Mouse (Mus musculus) T-helper 1 cell (primary cell): ENCODE results near the gene Rnf114.

ENCODE experiments used
- in situ Hi-C: fragments of 300-600 bp; cut with MboI, MseI; formaldehyde crosslinking; loops from one replicate; pipeline ENCODE4 v1.15.1; 2025; ENCODE audit warnings: high pct_unique_total_duplicates

The Rnf114 gene

DNA sequence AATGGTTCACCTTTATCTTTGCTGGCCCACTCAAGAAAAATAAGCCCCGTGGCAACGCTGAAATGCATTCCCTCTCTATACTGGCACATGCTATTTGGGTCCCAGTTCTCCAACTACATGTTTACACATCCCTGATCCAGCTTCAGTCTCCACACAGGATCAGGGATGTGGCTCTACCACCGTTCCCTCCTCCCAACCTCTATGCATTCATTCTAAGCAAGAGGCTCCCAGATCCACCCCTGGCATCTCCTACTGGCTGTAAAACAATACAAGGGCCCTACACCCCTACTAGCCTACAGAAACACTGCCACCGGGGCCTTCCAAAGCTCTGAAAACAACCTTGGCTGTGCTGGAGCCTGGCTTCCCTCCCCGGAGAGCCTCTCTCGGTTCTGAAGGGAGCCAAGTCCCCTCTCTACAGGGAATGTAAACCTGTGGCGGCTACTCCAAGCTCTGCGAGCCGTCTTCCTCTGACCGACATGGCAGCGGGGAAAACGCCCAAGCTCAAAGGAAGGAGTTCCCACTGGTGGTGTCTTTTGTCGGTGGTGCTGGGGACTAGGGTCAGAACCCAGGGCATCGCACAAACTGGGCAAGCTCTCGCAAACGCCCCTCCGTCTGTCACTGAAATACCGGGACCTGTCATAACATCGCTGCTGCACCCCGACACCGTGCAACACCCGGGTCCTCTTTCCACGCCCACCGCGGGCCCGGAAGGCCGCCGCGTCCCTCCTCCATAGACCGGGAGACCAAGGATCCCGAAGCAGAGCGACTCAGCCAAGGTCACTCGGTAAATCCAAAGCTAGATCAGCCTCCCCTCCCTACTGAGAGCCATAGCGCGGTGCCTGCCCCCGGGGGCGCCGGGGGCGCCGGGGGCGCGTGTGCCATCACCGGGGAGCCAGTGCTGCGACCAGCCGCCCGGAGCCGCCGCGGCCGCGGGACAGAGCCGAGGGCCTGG lies at the start of gene Rnf114:
Gene Rnf114 (plus strand): TSS at position 889 of the 952 bp plus-strand sequence.
- in situ Hi-C loops: no loop called here

DNA sequence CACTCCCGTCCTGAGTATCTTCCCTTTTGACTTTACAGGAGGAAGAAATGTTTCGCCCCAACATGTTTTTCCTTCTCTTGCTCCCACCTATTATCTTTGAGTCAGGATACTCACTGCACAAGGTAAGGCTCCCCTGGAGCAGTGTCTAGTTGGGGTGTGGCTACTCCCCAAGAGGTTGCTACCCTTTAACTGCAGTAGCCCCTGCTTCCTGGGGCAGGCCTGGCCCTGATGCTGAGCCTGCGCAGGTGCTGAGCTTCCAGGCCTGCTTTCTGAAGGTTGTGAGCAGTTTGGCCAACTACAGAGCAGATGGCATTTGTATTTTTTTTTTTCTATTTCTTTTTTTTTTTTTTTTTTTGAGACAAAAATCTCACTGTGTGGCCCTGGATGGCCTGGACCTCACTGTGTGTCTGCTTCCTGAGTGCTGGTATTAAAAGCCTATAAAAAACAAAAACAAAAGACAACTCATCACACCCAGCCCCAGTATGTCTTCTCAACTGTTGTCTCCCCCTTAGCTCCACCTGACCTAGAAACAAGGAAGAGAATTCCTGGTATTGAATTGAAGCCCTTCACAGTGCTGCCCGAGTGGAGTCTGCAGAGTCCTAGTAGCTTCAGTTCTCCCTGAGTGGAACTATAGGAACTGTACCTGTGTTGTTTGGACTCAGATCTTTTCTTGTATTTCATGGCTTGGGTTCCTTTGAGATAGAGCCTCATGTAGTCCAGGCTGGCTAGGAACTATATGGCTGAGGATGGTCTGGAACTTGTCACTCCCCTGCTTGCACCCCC lies 48.8 kb upstream of the Rnf114 start:
- in situ Hi-C loops: no loop called here

DNA sequence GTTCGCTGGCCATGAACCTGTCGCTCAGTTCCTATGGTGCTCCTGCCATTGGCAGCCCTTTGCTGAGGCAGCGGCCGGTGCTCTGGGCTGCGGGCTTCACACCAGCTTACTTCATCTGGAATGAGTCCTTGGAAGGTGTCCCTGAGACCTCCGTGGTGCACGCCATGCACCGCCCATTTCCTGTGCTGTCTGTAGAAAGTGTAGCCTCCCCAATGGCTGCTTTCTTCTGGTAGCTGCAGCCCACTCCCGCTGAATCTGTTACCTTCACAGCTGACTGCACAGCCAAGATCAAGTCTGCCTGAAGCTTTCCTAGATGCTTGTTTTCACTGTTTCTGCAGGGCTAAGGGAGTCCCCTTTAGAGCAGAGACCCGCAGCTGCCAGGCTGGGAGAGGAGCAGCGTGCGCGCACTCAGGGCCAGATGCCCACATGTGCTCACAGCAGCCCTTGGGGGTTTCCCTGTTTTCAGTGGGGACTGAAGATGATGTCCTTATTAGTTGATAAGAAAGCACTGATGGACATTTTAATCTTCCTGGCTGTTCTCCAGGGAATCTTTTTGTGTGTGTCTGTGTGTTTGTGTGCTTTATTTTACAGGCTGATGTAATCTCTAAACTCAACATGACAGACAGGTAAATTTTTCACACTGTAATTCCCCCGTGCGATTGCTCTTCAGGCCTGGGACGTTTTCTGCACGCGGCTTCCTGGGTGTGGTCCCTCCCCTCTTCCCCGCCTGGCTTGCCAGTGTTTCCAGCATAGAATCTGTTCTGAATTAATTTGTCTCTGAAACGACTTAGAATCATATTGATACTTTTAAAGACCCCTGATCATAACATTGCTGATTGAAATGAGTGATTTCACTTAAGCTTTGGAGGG lies 46.3 kb upstream of the Rnf114 start:
- in situ Hi-C loops: no loop called here

DNA sequence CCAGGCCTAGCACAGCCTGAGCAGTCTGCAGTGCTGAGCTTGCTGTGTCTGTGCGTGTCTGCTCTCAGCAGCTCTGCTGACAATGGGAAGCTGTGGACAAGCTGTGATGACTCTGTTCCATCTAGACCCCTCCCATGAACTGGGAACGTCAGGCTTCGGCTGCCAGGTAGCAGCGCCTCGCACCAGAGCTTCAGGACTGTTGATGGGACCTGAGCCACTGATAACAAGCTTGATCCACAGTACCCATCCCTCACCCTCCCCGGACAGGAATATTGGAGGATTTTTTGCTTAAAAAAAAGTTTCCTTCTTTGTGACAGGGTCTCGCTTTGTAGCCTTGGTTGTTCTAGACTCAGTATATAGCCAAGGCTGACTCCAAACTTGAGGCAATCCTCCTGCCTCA lies 45.2 kb upstream of the Rnf114 start:
- in situ Hi-C loops: no loop called here

DNA sequence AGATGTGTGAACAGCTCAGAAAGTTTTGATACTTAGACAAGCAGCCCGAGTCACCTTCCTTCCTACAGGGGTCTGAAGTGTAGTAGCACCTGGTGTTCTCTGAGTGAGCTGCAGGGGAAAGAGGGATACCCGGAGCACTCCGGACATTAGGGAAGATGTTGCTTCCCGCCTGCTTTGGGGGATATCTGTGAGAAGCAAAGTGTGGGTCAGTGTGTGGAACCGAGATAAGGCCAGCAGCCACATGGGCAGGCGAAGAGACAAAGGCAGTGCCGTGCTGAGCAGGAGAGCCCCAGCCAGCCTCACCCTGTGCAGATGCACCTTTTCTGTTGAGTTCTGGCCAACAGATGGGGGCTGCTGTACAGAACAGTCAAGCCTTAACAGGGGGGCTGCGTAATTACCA lies 44.8 kb upstream of the Rnf114 start:
- in situ Hi-C loops: no loop called here

DNA sequence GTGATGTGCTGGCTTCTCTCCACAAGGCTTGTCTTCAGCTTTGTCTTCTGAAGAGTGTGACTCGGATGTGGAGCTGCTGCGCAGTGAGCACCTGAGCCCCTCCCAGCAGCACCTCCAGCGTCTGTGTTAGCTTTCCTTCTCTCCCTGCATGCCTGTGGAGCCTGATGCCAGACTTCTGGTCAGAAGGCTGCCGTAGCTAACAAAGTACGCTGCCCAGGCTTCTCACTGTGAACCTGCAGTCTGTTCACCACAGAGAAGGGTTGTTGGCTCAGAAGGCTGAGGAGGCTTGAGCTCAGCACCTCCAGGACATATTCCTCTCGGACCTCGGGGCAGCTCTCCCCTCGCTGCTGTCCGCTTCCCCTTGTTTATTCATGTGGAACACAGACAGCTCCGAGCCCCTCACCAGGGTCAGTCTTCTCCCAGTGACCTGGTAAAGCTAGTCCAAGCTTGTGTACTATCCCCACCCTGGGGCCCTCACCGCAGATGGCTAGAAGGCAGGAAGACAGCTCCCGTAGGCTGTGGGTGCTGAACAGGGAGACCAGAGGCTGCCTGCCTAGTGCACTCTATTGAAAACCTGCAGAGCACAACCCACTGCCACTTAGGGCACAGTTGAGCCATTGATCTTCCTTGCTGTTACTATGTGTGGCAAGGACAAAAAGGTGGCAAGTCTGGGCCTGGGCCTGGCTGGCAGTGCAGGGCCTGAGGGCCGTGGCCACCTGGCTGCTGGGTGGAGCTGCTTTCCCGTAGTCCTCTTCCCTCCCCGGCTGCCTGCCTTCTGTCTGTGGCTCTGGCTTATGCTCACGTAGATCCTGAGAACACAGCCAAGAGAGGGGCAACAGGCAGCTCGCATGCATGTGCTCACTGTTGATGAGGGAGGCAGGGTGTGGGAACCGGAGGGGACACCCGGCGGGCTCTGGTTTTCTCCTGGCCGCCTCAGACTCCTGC lies 42.8 kb upstream of the Rnf114 start:
- in situ Hi-C loops: no loop called here

DNA sequence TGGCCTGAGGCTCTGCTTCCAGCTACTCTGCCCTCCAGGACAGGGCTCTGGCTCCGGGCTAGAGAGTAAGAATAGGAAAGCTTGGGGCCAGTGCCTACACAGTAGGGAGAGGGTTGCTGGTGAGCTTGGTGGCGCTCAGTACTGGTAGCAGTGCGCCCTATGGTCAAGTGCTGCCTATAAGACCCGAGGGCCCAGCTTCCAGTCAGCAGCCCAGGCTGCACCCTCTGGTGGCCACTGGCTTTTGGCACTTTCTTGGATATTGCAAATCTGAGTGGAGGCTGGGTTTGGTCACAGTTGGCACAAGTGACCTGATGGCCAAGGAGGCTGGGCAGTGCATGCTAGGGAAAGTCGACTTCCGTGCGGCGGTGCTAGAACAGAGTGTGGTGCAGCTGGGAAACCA lies 41.8 kb upstream of the Rnf114 start:
- in situ Hi-C loops: no loop called here

DNA sequence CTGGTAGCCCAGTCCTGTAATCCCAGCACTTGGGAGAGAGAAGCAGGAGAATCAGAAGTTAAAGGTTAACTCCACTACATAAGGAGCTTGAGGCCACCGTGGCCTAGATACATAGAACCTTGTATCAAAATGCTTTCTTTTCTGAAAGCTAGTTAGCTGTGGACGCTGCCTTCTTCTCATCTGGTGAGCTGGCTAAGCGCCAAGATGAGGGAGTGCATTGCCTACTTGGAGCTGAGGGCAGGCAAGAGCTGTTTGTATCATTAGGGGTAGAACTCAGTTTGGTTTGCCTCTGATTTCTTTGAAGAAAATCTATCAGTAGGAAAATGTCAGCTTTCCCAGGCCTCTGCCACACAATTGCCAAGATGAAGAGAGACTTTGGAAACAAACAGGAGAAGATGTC lies 38.6 kb upstream of the Rnf114 start:
- in situ Hi-C loops: no loop called here

DNA sequence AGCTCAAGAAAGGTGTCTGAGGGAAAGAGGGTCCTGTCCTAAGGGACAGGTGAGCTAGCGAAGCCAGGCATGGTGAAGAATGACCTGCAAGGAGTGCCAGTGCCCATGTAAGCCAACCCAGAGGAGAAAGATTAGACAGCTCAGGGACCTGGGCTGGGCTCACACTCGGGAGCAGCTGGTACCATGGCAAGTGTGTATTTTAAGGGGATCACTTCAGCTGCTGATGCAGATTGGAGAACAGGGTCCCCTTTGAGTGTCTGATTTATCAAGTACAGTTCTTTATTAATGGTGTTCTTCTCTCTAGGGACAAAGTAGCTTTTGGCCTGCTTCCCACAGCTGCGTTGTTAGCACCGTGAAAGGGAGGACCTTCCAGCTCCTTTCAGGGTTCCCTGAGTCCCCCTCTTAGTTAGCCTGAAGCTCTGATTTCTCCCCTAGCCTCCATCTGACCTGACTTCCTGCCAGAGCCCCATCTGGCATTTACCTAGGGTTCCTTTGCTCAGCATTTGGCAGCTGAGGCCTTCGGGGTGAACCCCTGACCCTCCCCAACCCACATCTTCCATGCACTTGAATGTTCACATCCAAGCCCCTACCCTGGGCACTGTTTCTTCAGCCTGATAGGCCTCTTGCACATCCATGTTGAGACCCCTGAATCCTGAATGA lies 36.0 kb upstream of the Rnf114 start:
- in situ Hi-C loops: no loop called here

DNA sequence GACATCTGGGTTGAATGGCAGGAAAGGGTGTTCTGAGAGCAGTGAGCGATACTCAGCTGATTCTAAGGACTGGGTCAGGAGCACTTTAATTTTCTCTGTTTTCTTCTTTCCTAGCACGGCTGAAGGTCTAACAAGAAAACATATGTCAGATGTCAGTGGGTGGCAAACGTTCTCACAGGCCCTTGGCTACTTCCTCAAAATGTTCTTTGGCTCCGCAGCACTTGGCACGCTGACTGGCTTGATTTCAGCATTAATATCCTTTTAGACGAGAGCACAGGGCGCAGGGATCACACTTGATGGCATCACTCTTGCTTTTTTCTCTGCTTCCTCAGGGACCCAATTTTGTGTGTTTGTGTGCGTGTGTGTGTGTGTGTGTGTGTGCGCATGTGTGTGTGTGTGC lies 35.2 kb upstream of the Rnf114 start:
- in situ Hi-C loops: no loop called here

DNA sequence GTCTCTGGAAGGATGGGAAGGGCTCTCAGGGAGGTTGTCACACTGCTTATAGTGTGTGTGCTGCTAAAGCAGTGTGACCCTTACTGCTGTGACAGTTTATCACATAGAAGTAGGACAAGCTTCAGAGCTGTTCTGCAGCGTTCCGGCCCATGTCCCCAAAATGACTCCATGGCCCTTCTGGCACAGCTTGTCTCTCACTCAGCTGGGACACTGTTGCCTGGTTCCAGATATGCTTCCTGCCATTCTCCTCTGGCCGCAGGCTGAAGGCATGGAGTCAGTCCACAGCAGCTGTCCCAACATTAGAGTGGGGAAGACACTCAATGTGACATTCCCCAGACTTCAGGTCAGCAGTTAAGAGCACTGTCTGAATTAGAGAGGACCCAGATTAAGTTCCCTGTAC lies 33.9 kb upstream of the Rnf114 start:
- in situ Hi-C loops: no loop called here

DNA sequence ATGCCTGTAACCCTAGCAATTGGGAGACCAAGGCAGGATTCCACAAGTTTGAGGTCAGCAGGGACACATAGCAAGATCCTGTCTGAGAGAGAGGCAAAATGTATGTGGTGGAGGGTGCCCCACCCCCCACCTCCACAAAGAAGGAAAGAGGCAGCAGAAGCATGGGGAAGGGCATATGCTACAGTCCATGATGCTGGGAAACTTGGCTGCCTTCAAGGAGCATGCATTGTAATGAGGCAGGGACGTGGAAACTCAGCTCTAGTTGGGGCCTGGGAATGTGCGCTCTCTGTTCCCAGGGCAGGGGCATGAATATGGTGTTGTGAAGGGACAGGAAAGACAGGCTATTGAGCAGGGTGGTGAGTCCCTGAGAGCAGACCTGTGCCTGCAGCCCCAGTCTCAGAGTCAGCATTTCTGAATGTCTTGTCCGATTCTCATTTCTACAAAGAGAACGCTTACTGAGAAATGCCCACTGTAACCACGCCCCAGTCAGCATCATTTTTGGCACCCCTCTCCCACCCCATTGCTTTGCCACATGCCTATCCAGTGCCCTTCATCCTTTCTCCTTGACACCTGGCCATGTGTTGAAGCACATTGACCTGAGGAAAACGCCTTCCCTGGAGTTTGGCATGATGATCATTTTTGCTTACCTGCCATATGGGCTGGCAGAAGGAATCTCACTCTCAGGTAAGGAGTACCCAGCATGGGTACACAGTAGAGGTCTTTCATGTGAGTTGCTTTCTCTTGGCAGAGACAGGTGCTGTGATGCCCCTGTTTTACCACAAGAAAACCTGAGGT lies 33.2 kb upstream of the Rnf114 start:
- in situ Hi-C loops: no loop called here

DNA sequence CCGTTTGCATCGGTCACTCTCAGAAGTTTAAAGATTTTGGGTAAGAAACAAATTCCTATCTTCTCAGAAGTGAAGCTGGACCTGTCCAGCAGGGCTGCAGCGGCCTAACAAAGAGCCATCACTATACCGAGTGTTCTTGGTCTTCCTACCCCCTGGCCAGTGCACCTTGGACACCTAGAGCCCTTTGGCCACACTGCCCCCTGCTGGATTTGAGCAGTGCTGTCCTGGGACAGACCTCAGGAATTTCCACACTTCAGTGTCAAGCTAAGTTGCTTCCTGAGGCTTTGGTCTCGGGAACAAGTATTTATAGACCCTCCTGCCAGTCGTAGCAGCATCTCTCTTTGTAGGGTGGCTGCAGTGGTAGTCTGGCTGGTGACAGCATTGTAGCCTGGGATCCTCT lies 29.5 kb upstream of the Rnf114 start:
- in situ Hi-C loops: no loop called here

DNA sequence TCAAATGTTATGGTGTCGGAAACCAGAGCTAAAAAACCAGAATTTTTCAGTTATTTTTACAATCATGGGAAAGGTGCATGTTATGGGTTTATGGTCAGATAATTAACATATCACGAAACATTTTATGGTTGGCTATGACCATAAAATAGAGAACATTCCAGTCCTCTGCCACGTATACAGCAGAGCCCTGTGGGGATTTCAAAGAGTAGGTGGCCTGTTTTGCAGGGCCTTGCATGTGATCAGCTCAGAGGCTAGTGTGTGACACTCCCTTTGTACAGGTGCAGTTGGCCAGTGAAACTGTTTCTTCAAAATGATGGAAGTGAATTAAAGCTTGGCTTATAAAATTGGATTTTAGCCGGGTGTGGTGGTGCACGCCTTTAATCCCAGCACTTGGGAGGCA lies 28.6 kb upstream of the Rnf114 start:
- in situ Hi-C loops: no loop called here

DNA sequence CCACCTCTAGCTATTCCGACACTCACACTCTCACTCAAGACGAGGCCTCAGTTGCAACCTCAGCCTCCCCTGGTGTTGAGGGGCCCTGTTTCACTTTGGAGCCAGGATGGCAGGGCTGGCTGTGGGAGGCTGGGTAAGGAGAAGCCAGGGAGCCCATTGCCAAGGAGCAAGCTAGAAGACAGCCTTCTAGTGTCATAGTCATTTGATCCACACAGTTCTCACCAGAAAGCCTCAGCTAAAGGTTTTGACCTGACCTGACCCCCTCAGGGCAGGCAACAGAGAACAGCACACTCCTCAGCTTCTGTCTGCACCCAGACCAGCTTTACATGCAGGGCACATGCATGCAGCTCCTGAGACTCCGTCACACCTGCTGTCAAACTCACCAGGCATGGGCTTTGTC lies 26.5 kb upstream of the Rnf114 start:
- in situ Hi-C loops: no loop called here

DNA sequence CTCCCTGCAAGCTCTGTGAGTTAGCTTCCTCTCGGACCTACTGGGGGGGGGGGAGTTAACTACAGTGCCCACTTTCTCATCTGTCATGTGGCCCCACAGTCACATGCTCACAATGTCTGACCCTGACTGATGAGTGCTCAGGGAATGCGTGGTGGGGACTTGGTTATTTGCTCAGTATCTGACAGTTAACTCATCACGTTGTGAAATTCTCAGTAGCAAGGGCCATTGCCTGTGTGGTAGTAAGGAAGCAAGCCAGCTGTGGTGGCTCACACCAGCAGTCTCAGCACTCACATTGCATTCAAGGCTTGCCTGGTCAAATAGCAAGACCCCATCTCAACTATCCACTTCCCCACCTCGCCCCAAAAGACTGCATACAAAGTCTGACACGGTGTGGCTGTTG lies 25.2 kb upstream of the Rnf114 start:
- in situ Hi-C loops: no loop called here

DNA sequence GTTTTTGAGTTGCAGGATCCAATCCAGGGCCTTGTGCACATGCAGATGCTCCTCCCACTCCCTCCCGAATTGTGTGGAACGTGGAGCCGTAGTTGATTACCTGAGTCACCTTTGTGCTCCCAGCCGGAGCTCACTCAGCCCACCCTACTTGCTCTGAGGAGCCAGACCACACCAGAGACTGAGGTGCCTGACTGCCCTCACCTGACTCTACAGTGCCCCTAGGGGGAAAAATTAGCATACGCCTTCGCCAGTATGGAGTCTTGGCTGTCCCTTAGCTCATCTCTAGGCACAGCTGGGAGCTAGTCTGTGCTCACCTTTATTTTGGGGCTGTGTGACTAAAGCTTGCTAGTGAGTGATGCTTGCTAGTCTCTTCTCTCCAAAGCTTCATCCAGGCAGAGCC lies 24.0 kb upstream of the Rnf114 start:
- in situ Hi-C loops: no loop called here

DNA sequence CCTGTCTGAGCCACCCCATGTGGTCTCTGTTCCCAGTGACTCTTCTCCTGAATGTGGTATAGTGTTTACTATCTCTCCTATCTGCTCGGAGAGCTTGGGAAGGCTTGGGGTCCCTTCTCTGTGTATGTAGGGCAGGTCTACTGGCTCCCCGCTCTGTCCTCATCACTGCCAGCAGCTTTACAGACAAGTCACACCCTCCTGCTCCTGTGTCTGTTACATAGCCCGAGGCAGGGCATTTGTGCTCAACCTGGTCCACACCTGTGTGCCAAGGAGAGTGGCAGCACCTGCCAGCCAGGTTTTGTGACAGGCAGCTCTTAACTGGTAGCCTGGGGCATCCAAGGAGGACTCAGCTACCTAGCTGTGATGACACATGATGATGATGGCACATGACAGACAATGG lies 21.8 kb upstream of the Rnf114 start:
- in situ Hi-C loops: no loop called here

DNA sequence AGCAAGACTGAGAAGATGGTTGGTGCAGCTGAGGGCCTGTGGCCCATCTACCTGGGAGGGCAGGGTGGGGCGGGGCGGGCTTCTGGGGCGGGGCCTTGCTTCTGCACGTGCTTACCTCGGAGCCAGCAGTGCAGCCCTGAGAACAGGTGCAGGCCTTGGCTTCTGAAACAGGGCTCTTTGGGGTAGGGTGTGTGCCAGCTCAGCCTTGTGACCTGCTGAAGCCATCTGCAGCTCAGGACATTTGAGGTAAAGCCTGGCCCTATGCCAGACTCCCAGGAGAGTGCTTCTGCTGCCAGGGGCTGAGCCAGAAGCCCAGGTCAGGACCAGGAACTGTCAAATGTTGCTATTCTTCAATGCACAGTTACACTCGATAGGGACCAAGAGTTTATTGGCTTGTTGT lies 20.9 kb upstream of the Rnf114 start:
- in situ Hi-C loops: no loop called here
